Mouse (Mus musculus) small intestine, adult 2 months (tissue): ENCODE measurements around the gene Hjurp. TPM values are rescaled to one million over a fixed set of nuclear protein-coding genes. Genes with fewer than 3 reads are reported as not detected.

Experiments used
- H3K27ac ChIP-seq: fragments of 200-500 bp; 2 replicates; pipeline ENCODE4 v1.5.1; 2012; ENCODE audit warnings: low read depth, low read length, control low read depth, inconsistent platforms; ENCODE audit not compliant: insufficient read depth
- H3K27me3 ChIP-seq: fragments of 200-500 bp; 2 replicates; pipeline ENCODE4 v1.6.1; 2012; ENCODE audit warnings: mild to moderate bottlenecking, moderate library complexity, low read length, inconsistent platforms; ENCODE audit not compliant: control insufficient read depth, insufficient read depth
- H3K36me3 ChIP-seq: fragments of 200-500 bp; 2 replicates; pipeline ENCODE4 v1.6.1; 2012; ENCODE audit warnings: mild to moderate bottlenecking, low read length, control low read depth, inconsistent platforms; ENCODE audit not compliant: control insufficient read depth, insufficient read depth
- H3K4me1 ChIP-seq: fragments of 200-500 bp; 2 replicates; pipeline ENCODE4 v1.6.1; 2012; ENCODE audit warnings: low read length, inconsistent platforms, mixed read lengths; ENCODE audit not compliant: control insufficient read depth, insufficient read depth, insufficient read length
- H3K4me3 ChIP-seq: fragments of 200-500 bp; 2 replicates; pipeline ENCODE4 v1.5.1; 2012; ENCODE audit warnings: low read depth, mild to moderate bottlenecking, control low read depth, inconsistent platforms, low read length, moderate library complexity
- CTCF ChIP-seq: fragments of 200-500 bp; IDR thresholded peaks from 2 replicates; pipeline ENCODE4 v1.5.1; 2012; ENCODE audit warnings: low read depth, mild to moderate bottlenecking, control low read depth, inconsistent platforms, low read length, moderate library complexity, mixed read lengths; ENCODE audit not compliant: insufficient replicate concordance, insufficient read length; ENCODE audit errors: extremely low read depth
- POLR2A ChIP-seq: fragments of 200-500 bp; IDR thresholded peaks from 2 replicates; pipeline ENCODE4 v1.6.1; 2012; ENCODE audit warnings: low read depth, mild to moderate bottlenecking, control low read depth, inconsistent platforms, low read length, moderate library complexity
- WGBS: fragments of 180-500 bp; shearing (Covaris S2); methylation state at CpG from one replicate; pipeline ENCODE4 v1.1.7; 2018; 5-methylcytosine and 5-hydroxymethylcytosine counted together
- polyA plus RNA-seq: library from polyadenylated mRNA; depleted of rRNA; stranded (reverse); fragments of >200 nt; gene quantifications from 2 replicates; pipeline ENCODE4 v1.2.3, GENCODE M21; 2012

Hjurp gene
- polyA plus RNA-seq, 1 experiment = 23.4 TPM

- H3K4me3 ChIP-seq = no peak overlapping the region
- H3K27ac ChIP-seq = no peak overlapping the region
- H3K4me1 ChIP-seq = no peaks in the 10 kb centered on the region
- no peaks in the 10 kb centered on the region for H3K36me3 ChIP-seq
- no peaks in the 10 kb centered on the region for H3K27me3 ChIP-seq
- TF ChIP-seq POLR2A (no peak), CTCF (no peak; the same call in 1 of the 2 replicates)
- 71% methylated on average over 4 of the region's 4 CpGs for WGBS
These were observed 18.9 kb upstream of the Hjurp start for GRCm38 (mm10) chr1:88296171-88296920.

GRCm38 (mm10) chr1:88294650-88295049, 17.2 kb upstream of the Hjurp start:
- TF ChIP-seq POLR2A = no peak
- no peaks in the 10 kb centered on the region for H3K36me3 ChIP-seq
- no peaks in the 10 kb centered on the region for H3K4me1 ChIP-seq
- H3K27me3 ChIP-seq = no peaks in the 10 kb centered on the region
- 8% methylated on average over 1 of the region's 1 CpGs for WGBS
- no peak overlapping the region for H3K4me3 ChIP-seq
- H3K27ac ChIP-seq = no peak overlapping the region

GRCm38 (mm10) chr1:88292057-88292456, 14.6 kb upstream of the Hjurp start:
- 55% methylated on average over 2 of the region's 2 CpGs for WGBS
- no peak for TF ChIP-seq POLR2A
- no peak for TF ChIP-seq CTCF

GRCm38 (mm10) chr1:88291409-88292005, 14.1 kb upstream of the Hjurp start:
- Histone ChIP-seq H3K4me1 (peaks cover 14% of the 10 kb centered on the region; the same call in 1 of the 2 replicates), H3K36me3 (no peaks in the 10 kb centered on the region), H3K4me3 (no peak overlapping the region), H3K27ac (no peak overlapping the region), H3K27me3 (no peaks in the 10 kb centered on the region)
- WGBS = 59% methylated on average over 3 of the region's 3 CpGs
- TF ChIP-seq POLR2A (no peak), CTCF (no peak)

More at GRCm38 (mm10) chr1:88292057-88292456, 14.6 kb upstream of the Hjurp start:
- Histone ChIP-seq H3K4me1 (peaks cover 11% of the 10 kb centered on the region; the same call in 1 of the 2 replicates), H3K27ac (no peak overlapping the region), H3K4me3 (no peak overlapping the region), H3K36me3 (no peaks in the 10 kb centered on the region), H3K27me3 (no peaks in the 10 kb centered on the region)

- Histone ChIP-seq H3K4me3 (no peak overlapping the region), H3K27me3 (no peaks in the 10 kb centered on the region), H3K27ac (no peak overlapping the region), H3K4me1 (peaks cover 16% of the 10 kb centered on the region; the same call in 1 of the 2 replicates), H3K36me3 (no peaks in the 10 kb centered on the region)
- TF ChIP-seq CTCF (no peak), POLR2A (no peak)
- 61% methylated on average over 1 of the region's 1 CpGs for WGBS
These were observed 13.1 kb upstream of the Hjurp start for GRCm38 (mm10) chr1:88290511-88290910.

GRCm38 (mm10) chr1:88289917-88290316, 12.5 kb upstream of the Hjurp start:
- H3K27ac ChIP-seq = no peak overlapping the region
- H3K36me3 ChIP-seq = no peaks in the 10 kb centered on the region
- WGBS = 35% methylated on average over 4 of the region's 4 CpGs
- H3K4me1 ChIP-seq = peaks cover 20% of the 10 kb centered on the region
- H3K4me3 ChIP-seq = no peak overlapping the region
- no peaks in the 10 kb centered on the region for H3K27me3 ChIP-seq
- TF ChIP-seq CTCF (no peak), POLR2A (no peak)

- Histone ChIP-seq H3K4me1 (peaks cover 27% of the 10 kb centered on the region), H3K36me3 (no peaks in the 10 kb centered on the region), H3K27ac (no peak overlapping the region), H3K4me3 (no peak overlapping the region), H3K27me3 (no peaks in the 10 kb centered on the region)
- TF ChIP-seq POLR2A = no peak
- no peak for TF ChIP-seq CTCF
- 49% methylated on average over 2 of the region's 2 CpGs for WGBS
These were observed 11.7 kb upstream of the Hjurp start for GRCm38 (mm10) chr1:88289152-88289551.
